Mouse (Mus musculus): ENCODE data around the gene Smpdl3b. TPM values are rescaled to one million over a fixed set of nuclear protein-coding genes. Genes with fewer than 3 reads are reported as not detected.

The Smpdl3b gene
- 1.6 and 2.5 TPM in 2 replicates for polyA plus RNA-seq (2012; rRNA removed)

GRCm38 (mm10) chr4:132756974-132757373, at the start of gene Smpdl3b:
TSS of gene Smpdl3b (minus strand) at chr4:132757252.

GRCm38 (mm10) chr4:132796196-132796886, 39.3 kb upstream of the Smpdl3b start, which contains the start of gene Themis2:
TSS of gene Themis2 (minus strand) at chr4:132796387.

DNA sequence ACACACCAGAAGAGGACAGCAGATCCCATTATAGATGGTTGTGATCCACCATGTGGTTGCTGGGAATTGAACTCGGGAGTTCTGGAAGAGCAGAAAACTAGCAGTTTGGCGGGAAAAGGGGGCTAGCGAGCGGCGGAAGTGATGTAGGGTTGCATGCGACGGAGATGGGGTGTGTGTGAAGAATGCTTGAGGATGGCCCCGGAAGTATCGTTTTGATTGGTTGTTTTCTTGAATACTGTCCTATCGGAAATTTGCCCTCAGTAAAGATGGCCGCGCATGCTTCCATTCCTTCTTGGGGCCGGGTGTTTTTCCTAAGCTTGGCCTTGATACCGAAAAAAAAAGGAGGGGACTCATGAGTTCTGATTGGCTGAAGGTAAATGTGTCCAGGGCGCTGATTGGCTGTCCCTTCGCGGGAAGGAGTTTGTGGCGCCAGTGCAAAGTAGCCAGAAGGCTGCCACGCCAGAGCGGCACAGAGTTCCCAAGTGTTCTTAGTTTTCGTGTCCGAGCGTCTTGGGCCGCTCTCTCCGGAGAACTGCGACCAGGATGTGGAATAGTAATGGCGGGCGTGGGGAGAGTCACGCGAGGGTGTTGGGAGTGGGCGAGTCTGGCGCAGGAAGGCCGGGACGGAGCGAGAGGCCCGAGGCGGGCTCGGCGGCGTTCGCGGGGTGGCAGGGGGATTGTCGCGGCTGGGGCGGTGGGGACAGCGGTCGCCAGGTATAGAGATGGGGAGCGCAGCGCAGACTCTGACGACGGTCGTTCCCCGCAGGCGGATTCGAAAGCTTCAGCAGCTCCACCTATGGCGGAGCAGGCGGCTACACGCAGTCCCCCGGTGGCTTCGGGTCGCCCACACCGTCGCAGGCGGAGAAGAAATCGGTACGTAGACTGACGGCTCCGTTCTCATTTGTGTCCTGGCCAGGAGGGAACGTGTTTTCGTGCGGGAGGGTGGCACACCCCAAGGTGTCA, 11.1 kb upstream of the Smpdl3b start, which contains the start of gene Rpa2:
TSS of gene Rpa2 (plus strand) at position 419 of the 963 bp plus-strand sequence.

GRCm38 (mm10) chr4:132732148-132732684, 24.8 kb downstream of the Smpdl3b start, which contains the start of gene Xkr8:
TSS of gene Xkr8 (minus strand) at chr4:132732546.

Other genes with a start within 250 kb of the Smpdl3b start
- gene Sesn2, start 246.8 kb downstream of the Smpdl3b start, polyA plus RNA-seq (2012; rRNA removed): 4.7 and 5.3 TPM in 2 replicates
- gene Atpif1, start 223.6 kb downstream of the Smpdl3b start, polyA plus RNA-seq (2012; rRNA removed): 986 and 1,012 TPM in 2 replicates
- gene Dnajc8, start 221.7 kb downstream of the Smpdl3b start, polyA plus RNA-seq (2012; rRNA removed): 115 TPM in 2 replicates
- 0.75 and 0.78 TPM in 2 replicates for gene Ptafr, start 193.2 kb downstream of the Smpdl3b start, polyA plus RNA-seq (2012; rRNA removed)
- gene Eya3, start 118.3 kb downstream of the Smpdl3b start, polyA plus RNA-seq (2012; rRNA removed): 30.7 and 31.7 TPM in 2 replicates
- gene Xkr8, start 24.7 kb downstream of the Smpdl3b start, polyA plus RNA-seq (2012; rRNA removed): 5.8 and 7.1 TPM in 2 replicates
- gene Rpa2, start 11.1 kb upstream of the Smpdl3b start, polyA plus RNA-seq (2012; rRNA removed): 44.9 and 49.1 TPM in 2 replicates
- gene Themis2, start 39.1 kb upstream of the Smpdl3b start, polyA plus RNA-seq (2012; rRNA removed): 1.1 and 1.5 TPM in 2 replicates
- gene Ppp1r8, start 85.9 kb upstream of the Smpdl3b start, polyA plus RNA-seq (2012; rRNA removed): 102 and 109 TPM in 2 replicates
- gene Stx12, start 127.3 kb upstream of the Smpdl3b start, polyA plus RNA-seq (2012; rRNA removed): 104 and 111 TPM in 2 replicates
- gene Fam76a, start 165.3 kb upstream of the Smpdl3b start, polyA plus RNA-seq (2012; rRNA removed): 19.6 and 20.7 TPM in 2 replicates
- gene Fgr, start 216.8 kb upstream of the Smpdl3b start, polyA plus RNA-seq (2012; rRNA removed): 0.21 and 0.23 TPM in 2 replicates